Mouse (Mus musculus): ENCODE data around the gene Serpinb6b. TPM values are rescaled to one million over a fixed set of nuclear protein-coding genes. Genes with fewer than 3 reads are reported as not detected.

Gene Serpinb6b
- polyA plus RNA-seq, 1 experiment, result 0.19 TPM

GRCm38 (mm10) chr13:33028146-33028545, 63.1 kb downstream of the Serpinb6b start:
- H3K9me3 ChIP-seq, result no peaks in the 10 kb centered on the region
- H3K27me3 ChIP-seq (replicated peaks), result no peaks in the 10 kb centered on the region
- no peaks in the 10 kb centered on the region for H3K36me3 ChIP-seq (replicated peaks; ENCODE audit: low read length)
- H3K4me1 ChIP-seq, result peaks cover 40% of the 10 kb centered on the region
- no peak overlapping the region for H3K4me3 ChIP-seq (replicated peaks)
- no peak for TF ChIP-seq GATA1 (IDR thresholded peaks at IDR 0.05; ENCODE audit: borderline replicate concordance, low read length)
- TF ChIP-seq FLI1 (IDR thresholded peaks at IDR 0.05; ENCODE audit: low read length), result no peak

- TF ChIP-seq GATA1 (IDR thresholded peaks at IDR 0.05; ENCODE audit: borderline replicate concordance, low read length), result no peak
- Histone ChIP-seq H3K4me3 (replicated peaks) (no peak overlapping the region), H3K27me3 (replicated peaks) (no peaks in the 10 kb centered on the region), H3K9me3 (no peaks in the 10 kb centered on the region), H3K36me3 (replicated peaks; ENCODE audit: low read length) (no peaks in the 10 kb centered on the region), H3K4me1 (peaks cover 40% of the 10 kb centered on the region)
Observed at GRCm38 (mm10) chr13:33028550-33028949, 63.5 kb downstream of the Serpinb6b start.

Other genes with a start within 250 kb of the Serpinb6b start
- gene Mylk4, start 181.3 kb upstream of the Serpinb6b start, polyA plus RNA-seq (2012; ENCODE audit: insufficient read depth, low replicate concordance), result not detected in 2 replicates
- 6.9 and 19.4 TPM in 2 replicates for gene Wrnip1, start 163.2 kb upstream of the Serpinb6b start, polyA plus RNA-seq (2012; ENCODE audit: insufficient read depth, low replicate concordance)
- not detected in 2 replicates for gene D930007J09Rik, start 162.4 kb upstream of the Serpinb6b start, polyA plus RNA-seq (2012; ENCODE audit: insufficient read depth, low replicate concordance)
- gene Serpinb1a, start 114.0 kb upstream of the Serpinb6b start, polyA plus RNA-seq (2012; ENCODE audit: insufficient read depth, low replicate concordance), result 1.4 TPM in 1 of 2 replicates, not detected in the other
- gene Serpinb1c, start 67.0 kb upstream of the Serpinb6b start, polyA plus RNA-seq (2012; ENCODE audit: insufficient read depth, low replicate concordance), result not detected in 2 replicates
- gene Serpinb9, start 38.0 kb downstream of the Serpinb6b start, polyA plus RNA-seq (2012; ENCODE audit: insufficient read depth, low replicate concordance), result 0.55 TPM in 1 of 2 replicates, not detected in the other
- 0.12 TPM in 1 of 2 replicates, not detected in the other for gene Serpinb9b, start 62.2 kb downstream of the Serpinb6b start, polyA plus RNA-seq (2012; ENCODE audit: insufficient read depth, low replicate concordance)
- not detected in 2 replicates for gene Serpinb1b, start 113.4 kb downstream of the Serpinb6b start, polyA plus RNA-seq (2012; ENCODE audit: insufficient read depth, low replicate concordance)
- not detected in 2 replicates for gene Serpinb9c, start 194.5 kb downstream of the Serpinb6b start, polyA plus RNA-seq (2012; ENCODE audit: insufficient read depth, low replicate concordance)
- not detected in 2 replicates for gene Serpinb9d, start 227.8 kb downstream of the Serpinb6b start, polyA plus RNA-seq (2012; ENCODE audit: insufficient read depth, low replicate concordance)

Data from megakaryocyte, embryonic 14.5 days (primary cell).